Mouse (Mus musculus) myocyte (in vitro differentiated cells): ENCODE results near the gene 1810010D01Rik. TPM values are rescaled to one million over a fixed set of nuclear protein-coding genes. Genes with fewer than 3 reads are reported as not detected.

Source experiments
- H3K27me3 ChIP-seq: one replicate; pipeline ENCODE4 v1.6.1; 2011; ENCODE audit not compliant: control insufficient read depth, insufficient read depth, insufficient read length
- H3K36me3 ChIP-seq: one replicate; pipeline ENCODE4 v1.6.1; 2011; ENCODE audit not compliant: control insufficient read depth, insufficient read depth
- H3K4me2 ChIP-seq: one replicate; pipeline ENCODE4 v1.6.1; 2011; ENCODE audit warnings: low read depth, control low read depth
- H3K4me3 ChIP-seq: one replicate; pipeline ENCODE4 v1.5.1; 2011; ENCODE audit warnings: mild to moderate bottlenecking, control low read depth, moderate library complexity
- H3K79me2 ChIP-seq: one replicate; pipeline ENCODE4 v1.6.1; 2011; ENCODE audit not compliant: control insufficient read depth, insufficient read depth
- H3ac ChIP-seq: one replicate; pipeline ENCODE4 v1.6.1; 2011; ENCODE audit not compliant: control insufficient read depth, insufficient read length
- CEBPB ChIP-seq: IDR thresholded peaks from 2 replicates; pipeline ENCODE4 v1.6.1; 2011; ENCODE audit warnings: mild to moderate bottlenecking, moderate library complexity; ENCODE audit not compliant: poor library complexity, insufficient read depth, severe bottlenecking
- E2F4 ChIP-seq: IDR thresholded peaks from one replicate; pipeline ENCODE4 v1.6.1; 2011; ENCODE audit warnings: mild to moderate bottlenecking, control low read depth, moderate library complexity; ENCODE audit not compliant: insufficient read depth
- MAX ChIP-seq: IDR thresholded peaks from one replicate; pipeline ENCODE4 v1.6.1; 2011; ENCODE audit warnings: low read depth, mild to moderate bottlenecking, control low read depth
- MYOD1 ChIP-seq, 3 experiments: IDR thresholded peaks; one replicate each; pipeline ENCODE4 v1.6.1; 2011; ENCODE audit warnings: control low read depth in 2 of 3, low read depth in 2 of 3, mild to moderate bottlenecking in 2 of 3, moderate library complexity in 1 of 3; ENCODE audit not compliant: insufficient read length in 2 of 3, control insufficient read depth in 1 of 3
- MYOG ChIP-seq, 3 experiments: IDR thresholded peaks; one replicate each; pipeline ENCODE4 v1.6.1; 2011; ENCODE audit warnings: control low read depth in 2 of 3, low read depth in 2 of 3, mild to moderate bottlenecking in 2 of 3; ENCODE audit not compliant: insufficient read length in 2 of 3, control insufficient read depth in 1 of 3, insufficient read depth in 1 of 3
- POLR2A ChIP-seq: IDR thresholded peaks from one replicate; pipeline ENCODE4 v1.6.1; 2011; ENCODE audit warnings: low read depth, mild to moderate bottlenecking, control low read depth, moderate library complexity; ENCODE audit not compliant: insufficient read length
- POLR2AphosphoS2 ChIP-seq: IDR thresholded peaks from one replicate; pipeline ENCODE4 v1.6.1; 2011; ENCODE audit warnings: low read depth, control low read depth; ENCODE audit not compliant: insufficient read length
- REST ChIP-seq: IDR thresholded peaks from one replicate; pipeline ENCODE4 v1.6.1; 2011; ENCODE audit warnings: mild to moderate bottlenecking, control low read depth, moderate library complexity; ENCODE audit not compliant: insufficient read depth, insufficient read length
- SRF ChIP-seq: IDR thresholded peaks from one replicate; pipeline ENCODE4 v1.6.1; 2011; ENCODE audit warnings: low read depth; ENCODE audit not compliant: control insufficient read depth, insufficient read length
- TCF12 ChIP-seq: IDR thresholded peaks from one replicate; pipeline ENCODE4 v1.6.1; 2011; ENCODE audit warnings: mild to moderate bottlenecking, control low read depth; ENCODE audit not compliant: poor library complexity, insufficient read depth, severe bottlenecking
- TCF3 ChIP-seq: IDR thresholded peaks from one replicate; pipeline ENCODE4 v1.6.1; 2011; ENCODE audit warnings: low read depth, control low read depth; ENCODE audit not compliant: insufficient read length
- USF1 ChIP-seq: IDR thresholded peaks from one replicate; pipeline ENCODE4 v1.6.1; 2011; ENCODE audit warnings: low read depth, mild to moderate bottlenecking, control low read depth, moderate library complexity
- polyA plus RNA-seq: library from polyadenylated mRNA; unstranded; fragments of >200 nt; fragmentation: generic; extraction: Trizol; gene quantifications from one replicate; pipeline ENCODE4 v1.2.1, GENCODE M21; 2012; ENCODE audit warnings: missing spikeins

The 1810010D01Rik gene
- polyA plus RNA-seq, 1 experiment: not detected

- no peak overlapping the region for H3ac ChIP-seq
- no peaks in the 10 kb centered on the region for H3K27me3 ChIP-seq
- H3K36me3 ChIP-seq: no peaks in the 10 kb centered on the region
- no peak overlapping the region for H3K4me2 ChIP-seq
- H3K4me3 ChIP-seq: no peak overlapping the region
- H3K79me2 ChIP-seq: no peaks in the 10 kb centered on the region
- TF ChIP-seq TCF12: no peak
- TF ChIP-seq POLR2A: no peak
- TF ChIP-seq MAX: no peak
- TF ChIP-seq MYOG (IDR thresholded peaks at IDR 0.05; ENCODE audit: control insufficient read depth in 1 of 3, insufficient read depth in 1 of 3, insufficient read length in 2 of 3, low read depth in 2 of 3): no peak
- no peak for TF ChIP-seq USF1
- TF ChIP-seq REST: no peak
- TF ChIP-seq MYOD1 (IDR thresholded peaks at IDR 0.05; ENCODE audit: control insufficient read depth in 1 of 3, insufficient read length in 2 of 3, low read depth in 2 of 3): no peak
- TF ChIP-seq POLR2AphosphoS2: no peak
- TF ChIP-seq SRF: no peak
These were observed 41.0 kb upstream of the 1810010D01Rik start for GRCm38 (mm10) chr7:145248911-145249310.

GRCm38 (mm10) chr7:145242851-145243712, 35.2 kb upstream of the 1810010D01Rik start:
- no peak overlapping the region for H3K4me3 ChIP-seq
- H3K27me3 ChIP-seq: no peaks in the 10 kb centered on the region
- no peak overlapping the region for H3K4me2 ChIP-seq
- H3K79me2 ChIP-seq: no peaks in the 10 kb centered on the region
- TF ChIP-seq TCF12: no peak
- no peak for TF ChIP-seq TCF3
- TF ChIP-seq POLR2AphosphoS2: no peak
- no peak for TF ChIP-seq POLR2A
- TF ChIP-seq USF1: no peak
- no peak for TF ChIP-seq MYOG (IDR thresholded peaks at IDR 0.05; ENCODE audit: control insufficient read depth in 1 of 3, insufficient read depth in 1 of 3, insufficient read length in 2 of 3, low read depth in 2 of 3)
- TF ChIP-seq E2F4: no peak
- no peak for TF ChIP-seq CEBPB
- TF ChIP-seq MAX: no peak
- no peak for TF ChIP-seq MYOD1 (IDR thresholded peaks at IDR 0.05; ENCODE audit: control insufficient read depth in 1 of 3, insufficient read length in 2 of 3, low read depth in 2 of 3)
- TF ChIP-seq SRF: no peak
- no peak for TF ChIP-seq REST
- H3ac ChIP-seq: no peak overlapping the region
- H3K36me3 ChIP-seq: no peaks in the 10 kb centered on the region

- Histone ChIP-seq H3K4me2 (no peak overlapping the region), H3K79me2 (no peaks in the 10 kb centered on the region), H3ac (no peak overlapping the region), H3K27me3 (no peaks in the 10 kb centered on the region), H3K4me3 (no peak overlapping the region), H3K36me3 (no peaks in the 10 kb centered on the region)
- no peak for TF ChIP-seq TCF12
These were observed 34.1 kb upstream of the 1810010D01Rik start for GRCm38 (mm10) chr7:145242028-145242427.

- H3K4me2 ChIP-seq: no peak overlapping the region
- TF ChIP-seq REST: no peak
- no peak for TF ChIP-seq POLR2A
- no peak for TF ChIP-seq POLR2AphosphoS2
- TF ChIP-seq MAX: no peak
- no peak for TF ChIP-seq TCF12
- no peak overlapping the region for H3K4me3 ChIP-seq
- H3K27me3 ChIP-seq: no peaks in the 10 kb centered on the region
- H3K36me3 ChIP-seq: no peaks in the 10 kb centered on the region
- no peaks in the 10 kb centered on the region for H3K79me2 ChIP-seq
- no peak overlapping the region for H3ac ChIP-seq
These were observed 33.0 kb upstream of the 1810010D01Rik start for GRCm38 (mm10) chr7:145240929-145241328.

- no peaks in the 10 kb centered on the region for H3K27me3 ChIP-seq
- no peaks in the 10 kb centered on the region for H3K79me2 ChIP-seq
- H3K4me2 ChIP-seq: no peak overlapping the region
- H3ac ChIP-seq: no peak overlapping the region
- TF ChIP-seq E2F4 (no peak), CEBPB (no peak), SRF (no peak), MYOD1 (IDR thresholded peaks at IDR 0.05; ENCODE audit: control insufficient read depth in 1 of 3, insufficient read length in 2 of 3, low read depth in 2 of 3) (no peak), REST (no peak), TCF3 (no peak), USF1 (no peak), TCF12 (no peak), MYOG (IDR thresholded peaks at IDR 0.05; ENCODE audit: control insufficient read depth in 1 of 3, insufficient read depth in 1 of 3, insufficient read length in 2 of 3, low read depth in 2 of 3) (no peak), POLR2A (no peak), POLR2AphosphoS2 (no peak), MAX (no peak)
- no peak overlapping the region for H3K4me3 ChIP-seq
- H3K36me3 ChIP-seq: no peaks in the 10 kb centered on the region
These were observed 32.0 kb upstream of the 1810010D01Rik start for GRCm38 (mm10) chr7:145239736-145240505.
